Mouse (Mus musculus) lung, postnatal 36 days (tissue): ENCODE results near the gene Glce.

Source experiments
- DNase-seq: peaks from one replicate; pipeline ENCODE4 v3.0.0; 2022; ENCODE audit warnings: mixed read lengths

Glce gene

DNA sequence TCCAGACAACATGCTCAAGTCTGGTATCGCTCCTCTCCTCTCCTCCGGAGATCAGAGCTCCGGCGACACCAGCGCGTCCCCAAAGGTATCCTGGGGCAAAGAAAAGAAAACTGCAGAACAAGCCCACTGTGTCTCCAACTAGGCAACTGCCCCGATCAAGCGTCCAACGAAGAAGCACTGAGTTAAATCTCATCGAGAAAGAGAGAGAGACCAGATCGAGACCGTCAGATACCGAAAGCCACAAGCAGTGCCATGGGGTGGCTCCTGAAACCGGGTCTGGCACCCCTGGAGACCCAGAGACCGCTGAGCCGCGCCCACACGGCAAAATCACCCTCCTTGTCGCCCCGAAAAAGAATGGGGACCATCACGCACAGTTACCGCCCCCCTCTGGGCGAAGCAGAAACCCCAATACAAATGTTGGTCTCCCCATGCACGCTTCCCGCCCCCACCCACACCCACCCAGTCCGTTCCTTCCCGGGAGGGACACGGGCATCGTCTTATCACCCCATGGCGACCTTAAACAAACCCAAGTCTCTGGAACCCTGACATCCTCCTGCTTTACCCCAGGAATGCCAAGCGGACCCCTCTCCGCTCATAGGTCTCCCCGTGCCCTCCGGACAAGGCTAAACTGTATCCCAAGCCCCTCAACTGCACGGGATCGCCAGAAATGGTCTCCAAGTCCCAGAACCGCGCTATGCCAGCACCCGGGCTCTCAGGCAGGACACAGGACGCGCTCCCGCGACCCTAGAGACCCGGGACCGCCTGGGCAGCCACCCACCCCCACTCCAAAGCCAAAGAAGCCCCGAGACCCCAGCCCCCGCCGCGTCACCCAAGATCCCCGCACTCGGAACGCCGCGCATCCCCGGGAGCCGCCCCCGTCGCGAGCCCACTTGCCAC lies 656 bp downstream of the Glce start:
- peak; percentile 40 for DNase-seq

DNA sequence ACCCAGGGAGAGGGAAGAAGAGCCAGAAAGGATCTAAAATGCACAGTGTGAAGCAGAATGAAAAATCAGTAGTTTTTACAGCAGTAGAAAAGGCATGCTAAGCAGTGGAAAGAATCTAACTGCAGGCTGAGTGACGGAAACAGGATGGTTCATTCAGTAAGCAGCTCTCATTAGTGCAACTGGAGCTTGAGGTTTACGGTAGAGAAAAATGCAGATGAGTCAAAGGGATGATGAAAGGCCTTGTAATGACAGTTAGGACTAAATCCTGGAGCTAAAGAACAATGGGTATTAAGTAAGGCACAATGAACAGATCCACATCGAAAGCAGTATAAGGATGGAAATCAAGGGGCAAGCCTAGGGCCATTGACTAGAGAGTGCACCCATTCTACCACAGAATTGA lies 3.7 kb downstream of the Glce start:
- DNase-seq: no peak

DNA sequence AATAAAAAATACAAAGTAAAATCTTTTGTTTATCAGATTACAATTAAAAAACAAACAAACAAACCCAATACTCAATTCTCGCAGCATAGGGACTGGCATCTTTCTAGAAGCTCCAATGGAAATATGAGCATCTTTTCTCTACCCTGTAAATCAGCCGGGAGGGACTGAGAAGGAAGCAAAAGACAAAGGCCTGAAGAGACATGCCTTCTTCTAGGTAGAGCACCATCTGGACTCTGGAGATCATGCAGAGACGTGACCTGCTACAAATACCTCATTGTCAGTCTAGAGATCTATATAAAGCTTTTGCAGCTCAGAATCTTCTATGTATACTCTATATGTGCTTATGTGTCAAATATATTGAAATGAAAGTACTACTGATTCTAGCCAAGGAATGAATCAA lies 6.6 kb downstream of the Glce start:
- no peak for DNase-seq

DNA sequence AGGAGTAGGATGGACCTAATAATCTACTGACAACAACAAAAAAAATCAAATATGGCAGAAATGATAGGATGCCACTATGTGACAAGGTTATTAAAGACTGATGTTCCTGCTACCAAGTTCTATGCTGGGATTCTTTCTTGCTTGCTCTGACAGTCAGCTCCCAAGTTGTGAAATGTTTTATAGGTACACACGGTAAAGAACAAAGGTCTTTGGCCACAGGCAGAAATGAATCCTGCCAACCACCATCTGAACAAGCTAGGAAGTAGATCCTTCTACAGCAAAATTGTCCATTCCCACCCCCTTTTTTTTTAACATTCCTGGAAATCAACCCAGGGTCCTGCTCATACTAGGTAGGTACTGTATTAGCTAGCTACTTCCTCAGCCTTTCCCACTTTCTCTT lies 25.9 kb downstream of the Glce start:
- DNase-seq: no peak

DNA sequence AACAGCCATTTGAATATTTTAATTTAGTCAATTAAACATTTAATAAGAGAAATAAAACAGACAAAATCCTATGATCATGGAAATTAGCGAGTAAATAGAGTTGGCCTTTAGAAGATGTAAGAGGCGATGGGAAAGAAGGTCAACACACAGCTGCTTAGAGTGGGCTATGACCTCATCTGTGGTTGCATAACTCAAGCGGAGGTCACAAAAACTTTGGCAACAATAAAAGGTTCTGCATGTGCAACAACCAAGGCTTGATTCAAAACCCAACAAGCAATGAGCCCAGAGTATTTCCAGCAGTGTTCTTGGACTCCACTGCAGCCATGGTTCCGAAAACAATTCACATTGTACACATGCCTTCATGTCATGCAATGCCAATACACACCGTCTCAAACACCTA lies 30.9 kb downstream of the Glce start:
- DNase-seq: peak; percentile 75

DNA sequence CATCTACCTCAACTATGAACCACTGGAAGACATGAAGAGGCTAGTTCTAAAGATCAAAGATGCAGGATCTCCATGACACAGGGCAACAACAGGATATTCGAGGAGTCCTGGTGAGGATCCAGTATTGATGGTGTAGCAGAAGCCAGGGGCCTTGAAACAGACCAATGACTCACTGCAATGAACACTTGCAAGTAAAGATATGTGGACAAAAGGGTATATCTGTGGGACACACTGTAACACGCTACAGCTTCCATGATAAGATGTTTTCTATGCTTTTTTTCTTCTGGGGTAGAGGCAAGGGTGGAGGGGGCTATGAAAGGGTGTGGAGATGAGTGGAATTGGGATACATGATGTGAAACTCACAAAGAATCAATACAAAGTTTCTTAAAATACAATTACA lies 36.9 kb downstream of the Glce start:
- DNase-seq: no peak

DNA sequence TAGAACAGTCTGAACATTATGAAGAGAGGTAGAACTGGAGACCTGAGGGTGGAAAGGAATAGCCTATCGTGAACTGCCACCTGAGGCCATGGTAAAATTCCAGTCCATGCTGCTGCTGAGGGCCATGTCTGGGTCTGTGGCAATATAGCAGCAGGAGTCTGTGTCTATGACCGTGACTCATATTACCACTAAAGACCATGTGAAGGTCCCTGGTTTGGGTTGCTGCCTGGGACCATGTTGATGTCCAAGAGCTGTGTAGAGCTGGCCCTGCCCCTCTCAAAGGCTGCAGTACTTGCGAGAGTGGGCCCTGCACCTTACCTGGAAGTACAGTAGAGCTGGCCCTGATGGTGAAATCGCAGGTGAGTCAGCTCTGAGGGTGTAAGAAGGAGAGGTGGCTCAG lies 37.6 kb downstream of the Glce start:
- DNase-seq: no peak

DNA sequence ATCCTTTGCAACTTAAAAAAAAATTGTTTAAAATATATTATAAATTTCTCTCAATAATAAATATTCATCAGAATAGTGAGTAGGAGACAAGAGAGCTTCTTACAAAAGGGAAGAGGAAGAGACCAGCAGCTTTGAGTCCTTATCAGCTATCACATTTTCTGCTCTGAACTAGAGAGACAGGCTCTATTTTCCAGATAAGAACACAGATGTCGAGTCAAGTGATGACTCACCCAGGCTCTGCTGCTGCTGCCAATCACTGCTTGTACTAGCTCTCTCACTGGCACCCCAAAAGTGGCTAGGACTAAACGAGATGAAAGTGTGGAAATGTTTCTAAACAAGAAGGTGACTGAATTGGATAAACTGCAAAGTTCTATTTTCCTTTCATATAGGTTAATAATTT lies 39.5 kb downstream of the Glce start:
- DNase-seq: peak; percentile 8

DNA sequence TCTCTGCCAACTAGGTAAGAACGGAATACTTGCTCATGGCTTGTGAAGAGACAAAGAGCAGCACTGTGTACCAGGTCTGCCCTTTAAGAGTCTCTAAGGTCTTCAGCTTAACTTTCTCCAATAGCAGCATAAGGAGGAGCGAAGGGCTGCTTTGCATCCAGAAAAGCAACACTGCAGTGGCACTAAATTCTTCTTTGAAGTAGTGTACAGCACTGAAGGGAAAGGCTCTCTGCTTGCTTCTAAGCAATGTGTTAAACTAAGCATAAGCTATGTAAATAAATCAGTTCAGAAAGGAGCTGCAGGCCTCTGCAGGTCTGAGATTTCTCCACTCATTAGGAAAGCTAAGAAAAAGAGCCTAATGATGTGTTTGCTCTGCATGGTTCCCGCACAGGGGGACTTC lies 40.9 kb downstream of the Glce start:
- DNase-seq: no peak

DNA sequence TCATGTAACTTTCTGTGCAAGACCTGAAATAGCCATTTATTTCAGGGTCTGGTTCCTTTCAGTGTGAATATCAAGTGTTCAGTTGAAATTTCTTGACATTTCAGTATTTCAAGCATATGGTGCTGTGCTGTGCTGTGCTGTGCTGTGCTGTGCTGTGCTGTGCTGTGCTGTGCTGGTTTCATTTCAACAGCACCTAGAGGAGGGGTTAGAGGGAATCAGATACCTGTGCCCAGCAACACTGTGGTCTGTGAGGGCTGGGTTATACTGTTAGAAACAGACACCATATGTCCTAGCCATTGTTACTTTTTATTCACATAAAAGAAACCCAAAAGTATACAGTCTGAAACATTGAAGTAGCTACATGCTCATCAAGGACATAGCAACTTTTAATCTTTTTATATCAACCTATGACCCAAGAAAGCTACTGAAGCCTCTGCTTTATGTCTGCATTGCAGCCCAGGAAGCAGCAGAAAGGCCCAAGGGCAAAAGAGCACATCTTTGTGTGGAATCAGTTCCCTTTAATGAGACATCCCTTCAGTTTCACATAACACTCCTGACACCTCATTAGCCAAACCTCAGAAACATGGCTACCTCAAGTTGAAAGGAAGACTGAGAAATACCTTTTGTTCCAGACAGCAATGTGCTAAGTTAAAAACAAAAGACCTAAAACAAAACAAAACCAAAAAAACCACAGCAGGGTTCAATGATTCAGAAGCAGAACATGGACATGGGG lies 42.3 kb downstream of the Glce start:
- DNase-seq: no peak

DNA sequence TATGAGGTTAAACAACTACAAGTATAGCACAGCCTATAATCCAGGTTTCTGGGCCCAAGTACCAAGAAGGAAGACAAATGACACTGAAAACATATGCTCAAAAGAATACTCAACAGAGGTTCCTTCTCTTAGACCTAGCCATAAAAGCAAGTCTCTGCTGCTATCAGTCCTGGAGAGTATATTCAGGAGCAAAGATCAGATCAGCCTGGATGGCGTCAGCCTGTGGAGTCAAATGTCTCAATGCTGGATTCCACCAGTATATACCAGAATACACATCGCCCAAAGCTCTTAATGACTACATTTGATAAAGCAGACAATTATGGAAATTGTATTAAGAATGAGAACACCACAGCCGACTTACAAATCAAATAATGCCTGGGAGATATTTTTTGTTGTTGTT lies 60.2 kb downstream of the Glce start:
- no peak for DNase-seq

DNA sequence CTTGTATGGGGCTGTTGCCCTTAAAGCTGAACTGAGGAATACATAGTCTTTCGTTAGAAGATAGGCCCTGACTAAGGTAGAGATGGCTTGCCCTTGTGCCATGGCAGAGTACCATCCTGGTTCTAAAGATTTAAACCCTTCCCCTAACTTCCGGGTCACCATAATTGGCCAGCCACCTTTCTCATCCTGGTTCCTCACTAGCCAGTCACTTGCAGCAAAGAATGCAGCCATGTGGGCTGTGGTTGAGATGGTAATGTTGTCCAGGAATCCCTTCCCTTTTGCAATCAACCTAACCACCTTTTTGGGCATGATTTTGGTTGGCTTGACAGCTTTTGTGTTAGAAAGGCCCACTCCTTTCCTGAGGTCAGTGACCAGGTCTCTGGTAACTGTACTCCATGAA lies 62.0 kb downstream of the Glce start:
- no peak for DNase-seq

DNA sequence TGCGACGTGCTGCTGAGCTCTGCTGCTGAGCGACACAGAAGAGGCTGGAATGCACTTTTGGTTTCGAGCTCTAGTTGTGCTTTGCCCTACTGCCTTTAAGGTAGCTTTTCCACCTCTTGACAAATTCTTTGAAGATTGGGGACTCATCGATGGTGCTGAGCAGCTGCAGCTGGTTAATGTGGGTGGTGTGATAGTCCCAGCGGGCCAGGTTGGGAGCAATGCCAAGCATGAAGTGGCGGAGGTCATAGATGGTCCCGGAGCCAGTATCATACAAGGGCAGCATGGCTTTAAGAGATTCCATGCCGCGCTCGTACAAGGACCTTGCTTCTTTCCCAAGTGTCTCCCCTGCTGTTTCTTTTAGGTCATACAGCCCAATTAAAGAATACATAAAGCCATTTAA lies 62.5 kb downstream of the Glce start:
- no peak for DNase-seq

DNA sequence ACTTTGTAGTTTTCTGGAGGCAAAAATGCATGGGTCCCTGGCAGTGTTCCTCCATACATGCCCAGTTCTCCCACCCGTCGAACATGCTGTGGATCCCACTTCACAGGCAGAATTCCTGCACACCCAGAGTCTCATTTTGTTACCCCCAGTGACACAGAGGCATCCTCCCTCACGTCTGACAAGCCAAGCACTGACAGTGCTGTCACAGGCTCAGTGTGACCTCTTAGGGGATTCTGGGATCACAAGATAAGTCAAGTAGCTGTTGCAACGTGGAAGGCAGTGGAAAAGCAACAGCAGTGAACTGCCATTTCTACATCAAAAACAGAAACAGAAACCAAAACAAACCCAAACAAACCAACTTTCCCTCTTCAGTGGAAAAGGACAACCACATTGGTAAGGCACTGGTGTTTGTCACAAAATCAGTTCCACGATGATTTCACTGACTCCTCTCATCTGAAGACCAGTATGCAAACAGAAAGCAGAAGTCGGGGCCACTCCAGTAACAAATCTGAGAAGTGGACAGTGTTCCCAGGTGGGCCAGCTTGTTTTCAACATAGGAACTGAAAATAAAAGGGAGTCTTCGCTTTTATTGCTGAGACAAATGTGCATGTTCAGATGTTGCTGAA lies 64.5 kb downstream of the Glce start:
- peak; percentile 9 for DNase-seq

DNA sequence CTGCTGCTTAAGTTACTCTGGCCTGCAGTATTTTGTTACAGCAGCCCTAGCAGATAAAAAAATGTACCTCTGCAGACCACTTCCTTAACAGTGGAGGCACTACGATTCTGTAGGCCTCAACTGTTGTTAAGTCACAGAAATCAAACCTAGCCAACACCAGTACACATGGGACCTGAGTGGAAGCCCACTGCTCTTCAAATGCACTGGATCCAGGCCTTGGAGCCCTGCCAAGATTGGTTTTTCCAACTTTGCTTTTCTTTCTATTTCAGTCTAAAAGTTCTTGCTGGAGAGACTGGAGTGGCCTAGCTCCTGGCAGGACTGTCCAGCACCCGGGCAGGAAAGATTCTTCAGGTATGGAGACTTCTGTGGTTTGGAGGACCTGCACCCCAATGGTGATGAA lies 66.2 kb downstream of the Glce start:
- DNase-seq: no peak

DNA sequence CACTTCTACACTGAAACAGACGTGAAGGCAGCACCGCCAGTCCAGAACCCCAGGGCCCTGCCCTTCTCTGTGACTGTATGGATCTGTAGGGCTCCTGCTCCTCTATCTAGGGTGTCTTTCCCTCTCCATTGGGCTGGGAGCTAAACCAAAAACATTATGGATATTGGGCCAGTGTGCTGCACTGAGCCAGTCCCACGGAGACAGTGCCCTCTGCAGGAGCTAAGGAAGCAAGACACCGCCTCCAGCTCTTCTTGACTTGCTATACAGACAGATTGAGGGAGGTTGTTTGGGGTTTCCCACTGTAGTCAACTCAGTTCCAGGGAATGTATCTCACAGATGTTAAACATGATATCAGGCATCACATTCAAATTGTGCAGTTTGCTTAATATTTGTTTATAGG lies 71.7 kb downstream of the Glce start:
- DNase-seq: peak; percentile 19

DNA sequence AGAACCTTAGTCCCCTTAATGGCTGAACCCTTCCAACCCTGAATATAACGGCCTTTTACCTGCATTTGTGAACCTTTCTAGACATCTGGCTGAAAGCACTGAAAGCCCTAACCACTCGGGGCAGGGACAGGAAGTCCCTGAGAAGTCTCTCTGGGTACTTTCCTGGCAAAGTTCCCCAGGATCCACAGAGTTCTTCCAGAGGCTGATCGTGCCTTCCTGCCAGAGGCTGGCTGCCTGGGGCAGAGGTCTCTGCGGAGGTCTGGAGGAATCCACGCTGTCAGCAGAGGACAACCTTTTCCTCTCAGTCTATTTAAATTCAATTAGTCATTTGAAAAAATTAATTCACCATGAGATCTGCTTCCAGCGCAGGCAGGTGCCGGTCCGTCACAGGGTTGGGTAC lies 73.3 kb downstream of the Glce start:
- no peak for DNase-seq

DNA sequence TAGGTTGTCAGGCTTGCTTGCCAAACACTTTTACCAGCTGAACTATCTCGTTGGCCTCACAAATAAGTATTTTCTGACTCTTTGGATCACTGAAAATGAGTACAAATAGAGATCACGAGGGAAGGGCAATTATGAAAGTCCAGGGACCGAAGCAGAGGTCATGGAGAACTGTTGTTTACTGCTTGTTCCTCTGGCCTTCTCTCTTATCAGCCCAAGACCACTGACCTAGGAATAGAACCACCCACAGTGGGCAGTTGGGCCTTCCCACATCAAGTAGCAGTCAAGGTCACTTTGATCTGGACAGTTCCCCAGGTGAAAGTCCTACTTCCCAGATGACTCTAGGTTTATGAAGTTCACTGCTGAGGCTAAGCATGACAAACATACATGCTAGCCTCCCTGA lies 80.3 kb downstream of the Glce start:
- DNase-seq: no peak

DNA sequence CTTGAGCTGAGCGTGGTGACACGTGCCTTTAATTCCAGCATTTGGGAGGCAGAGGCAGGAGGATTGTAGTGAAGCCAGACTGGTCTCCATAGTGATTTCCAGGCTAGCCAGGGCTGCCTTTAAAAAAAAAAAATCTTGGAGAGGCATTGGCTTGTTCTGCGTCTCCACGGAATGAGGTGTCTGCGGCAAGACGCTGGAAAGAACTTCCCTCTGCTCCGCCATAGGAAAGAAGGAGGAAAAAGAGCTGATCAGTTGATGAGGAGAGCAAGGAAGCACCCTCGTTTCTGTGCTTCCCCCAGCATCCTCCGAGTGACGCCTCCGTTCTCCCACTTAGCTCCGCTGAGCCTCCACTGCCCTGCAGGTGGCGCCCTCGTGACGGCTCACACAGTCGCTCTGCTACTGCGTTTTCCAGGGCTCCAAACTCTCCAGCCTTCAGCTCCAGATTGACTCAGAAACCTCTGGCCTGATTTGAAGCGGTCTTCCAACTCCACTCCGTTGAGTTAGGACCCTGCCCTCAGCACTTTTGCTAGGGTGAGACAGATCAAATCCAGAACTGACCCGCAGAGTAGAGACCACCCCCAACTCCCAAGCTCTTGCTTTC lies 82.3 kb downstream of the Glce start:
- peak; percentile 90 for DNase-seq

DNA sequence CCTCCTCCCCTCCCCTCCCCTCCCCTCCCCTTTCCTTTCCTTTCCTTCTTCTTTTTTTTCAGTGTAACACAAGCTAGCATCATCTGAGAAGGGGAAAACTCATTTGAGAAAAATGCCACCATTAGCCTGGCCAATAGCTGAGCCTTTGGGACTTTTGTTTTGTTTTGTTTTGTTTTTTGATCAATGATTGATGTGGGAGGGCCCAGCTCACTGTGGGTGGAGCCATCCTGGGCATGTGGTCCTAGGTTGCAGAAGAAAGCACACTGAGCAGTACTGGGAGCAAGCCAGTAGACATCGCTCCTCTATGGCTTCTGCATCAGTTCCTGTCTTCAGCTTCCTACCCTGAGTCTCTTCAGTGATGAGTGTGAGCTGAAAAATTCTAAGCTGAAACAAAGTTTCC lies 86.6 kb downstream of the Glce start:
- DNase-seq: no peak

DNA sequence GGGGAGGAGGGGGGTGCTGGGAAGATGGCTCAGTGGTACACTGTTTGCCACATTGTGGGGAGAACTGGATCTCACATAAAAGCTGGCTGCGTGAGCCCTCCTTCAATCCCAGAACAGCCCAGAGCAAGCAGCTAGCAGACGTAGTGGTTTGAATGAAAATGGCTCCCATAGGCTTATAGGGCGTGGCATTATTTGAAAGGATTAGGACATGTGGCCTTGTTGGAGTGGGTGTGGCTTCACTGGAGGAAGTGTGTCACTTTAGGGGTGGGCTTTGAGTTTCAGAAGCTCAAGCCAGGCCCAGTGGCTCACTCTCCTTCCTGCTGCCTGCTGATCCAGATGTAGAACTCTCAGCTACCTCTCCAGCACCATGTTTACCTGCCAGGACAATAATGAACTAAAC lies 90.2 kb downstream of the Glce start:
- DNase-seq: no peak

DNA sequence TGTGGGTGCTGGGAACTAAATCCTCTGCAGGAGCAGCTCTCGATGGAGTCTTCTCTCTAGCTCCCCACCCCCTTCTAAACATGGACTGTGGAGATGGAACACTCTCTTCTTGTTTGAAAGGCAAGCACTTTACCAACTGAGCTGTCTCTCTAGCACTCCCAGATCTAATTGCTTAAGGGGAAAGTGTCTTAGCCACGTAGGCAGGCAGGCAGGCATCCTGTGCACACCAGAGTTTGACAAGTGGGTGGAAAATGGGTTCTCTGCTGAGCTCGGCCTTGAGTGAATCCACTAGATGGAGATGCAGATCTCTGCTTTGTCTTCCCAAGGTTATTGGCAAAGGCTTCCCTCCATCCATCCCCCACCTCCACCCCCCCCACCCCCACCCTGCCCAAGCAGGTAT lies 94.4 kb downstream of the Glce start:
- DNase-seq: no peak

DNA sequence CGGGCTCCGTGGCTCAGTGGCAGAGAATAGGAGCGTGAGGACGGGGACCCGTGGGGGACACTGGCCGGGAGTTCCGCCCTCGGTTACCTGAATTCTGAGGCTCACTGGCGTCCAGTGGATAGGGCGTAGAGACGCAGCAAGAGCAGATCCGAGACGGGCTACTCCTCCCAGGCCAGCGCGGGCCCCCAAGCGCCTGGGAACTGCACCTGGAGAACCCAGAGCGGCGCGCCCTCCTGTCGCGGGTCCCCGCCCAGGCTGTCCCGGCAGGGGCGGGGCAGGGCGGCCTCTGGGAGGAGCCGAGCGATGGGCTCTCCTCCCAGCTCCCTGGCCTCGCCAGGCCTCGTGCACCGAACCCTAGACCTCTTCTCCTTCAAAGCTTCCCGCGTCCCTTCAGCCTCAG lies 95.9 kb downstream of the Glce start, which contains the start of gene Paqr5:
TSS of gene Paqr5 (minus strand) at position 257 of the 400 bp plus-strand sequence.
- peak; percentile 59 for DNase-seq

DNA sequence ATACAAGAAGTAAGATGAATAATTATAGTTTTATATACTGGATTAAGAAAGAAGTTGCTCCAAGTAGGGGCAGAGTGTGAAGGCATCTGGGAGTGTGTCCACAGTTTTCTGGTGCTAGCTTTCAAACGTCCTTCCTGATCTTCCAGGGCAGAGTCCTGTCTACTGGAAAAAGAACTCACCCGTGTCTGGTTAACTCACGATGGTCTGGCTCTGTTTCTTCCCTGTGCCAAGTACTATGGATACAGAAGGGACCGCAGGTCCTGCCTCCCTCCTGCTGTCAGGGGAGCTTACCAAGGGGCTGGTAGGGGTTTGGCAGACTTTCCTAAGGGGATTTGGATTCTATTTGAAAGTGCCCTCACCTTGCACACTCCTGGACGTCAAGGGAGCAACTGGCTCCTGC lies 97.4 kb downstream of the Glce start:
- DNase-seq: no peak
